Mouse (Mus musculus) thymus, postnatal 25 days (tissue): ENCODE measurements around the gene Nfx1.
"Not testable (repeated sequence)": the region's sequence is repeated elsewhere in the genome, so short reads cannot be mapped to it uniquely, and the experiment has no call there.

ENCODE experiments used
- DNase-seq: peaks from one replicate; pipeline ENCODE4 v3.0.0; 2022

Nfx1 gene

DNA sequence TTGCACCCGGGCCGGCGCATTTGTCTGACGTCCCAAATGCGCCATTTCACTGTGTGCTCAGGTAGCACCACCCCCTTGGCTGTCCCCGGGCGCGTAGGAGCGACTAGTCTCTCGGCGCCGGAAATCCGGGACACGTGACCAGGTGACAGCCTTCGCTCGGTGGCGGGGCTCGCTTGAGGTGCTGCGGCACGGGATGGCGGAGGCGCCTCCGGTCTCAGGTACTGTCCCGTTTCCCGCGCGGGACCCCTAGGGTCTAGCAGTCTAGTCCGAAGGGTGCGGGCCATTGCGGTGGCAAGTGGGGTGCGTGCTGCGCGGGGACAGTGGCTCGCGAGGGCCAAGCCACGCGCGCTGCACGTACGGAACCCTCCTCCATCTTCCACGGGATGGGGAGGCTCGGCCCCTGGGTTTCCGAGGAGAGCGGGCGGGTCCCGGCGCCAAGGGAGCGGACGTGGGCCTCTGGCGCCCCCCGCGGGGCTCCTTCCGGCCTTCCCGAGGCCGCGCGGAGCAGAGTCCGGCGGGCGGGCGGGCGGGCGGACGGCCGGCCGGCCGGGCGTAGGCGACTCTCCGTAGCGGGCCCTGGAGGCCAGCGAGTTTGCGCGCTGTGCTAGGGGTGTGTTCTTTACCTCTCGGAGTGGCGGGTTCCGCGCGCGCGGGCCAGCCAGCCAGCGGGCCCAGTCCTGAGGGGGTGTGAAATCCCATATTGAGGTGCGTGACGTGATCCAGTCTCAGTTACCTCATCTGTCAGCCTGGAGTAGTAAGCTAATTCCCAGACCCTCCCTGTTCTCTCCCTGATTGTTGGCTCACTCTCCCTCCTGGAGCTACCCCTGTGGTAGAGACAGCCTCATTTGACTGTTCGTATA is at the start of gene Nfx1:
TSS of gene Nfx1 (plus strand) at position 65 of the 860 bp plus-strand sequence.
- DNase-seq, result peak; percentile 94

- no peak for DNase-seq
Measured at GRCm38 (mm10) chr4:40921288-40921687, 49.4 kb upstream of the Nfx1 start.

- no peak for DNase-seq
Measured at GRCm38 (mm10) chr4:40923087-40923651, 47.5 kb upstream of the Nfx1 start.

DNA sequence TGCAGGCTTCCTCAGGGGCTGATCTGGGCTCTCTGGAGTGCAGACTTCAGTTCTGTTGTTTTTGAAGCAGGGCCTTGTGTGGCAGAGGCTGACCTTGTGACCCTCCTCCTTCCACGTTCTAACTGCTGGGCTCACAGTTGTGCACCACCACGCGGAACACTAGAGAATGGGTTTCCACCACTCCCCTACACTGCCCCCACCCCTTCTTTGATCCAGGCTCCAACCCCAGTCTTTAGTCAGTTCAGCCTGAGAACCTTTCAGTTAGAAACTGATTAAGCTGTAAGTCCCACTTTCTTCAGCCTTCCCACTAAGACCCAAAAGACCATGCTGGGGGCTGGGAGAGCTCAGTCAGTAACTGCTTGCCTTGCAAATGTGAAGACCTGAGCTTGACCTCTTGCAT is 45.1 kb upstream of the Nfx1 start:
- no peak for DNase-seq

GRCm38 (mm10) chr4:40929046-40929445 is 41.7 kb upstream of the Nfx1 start:
- no peak for DNase-seq

DNA sequence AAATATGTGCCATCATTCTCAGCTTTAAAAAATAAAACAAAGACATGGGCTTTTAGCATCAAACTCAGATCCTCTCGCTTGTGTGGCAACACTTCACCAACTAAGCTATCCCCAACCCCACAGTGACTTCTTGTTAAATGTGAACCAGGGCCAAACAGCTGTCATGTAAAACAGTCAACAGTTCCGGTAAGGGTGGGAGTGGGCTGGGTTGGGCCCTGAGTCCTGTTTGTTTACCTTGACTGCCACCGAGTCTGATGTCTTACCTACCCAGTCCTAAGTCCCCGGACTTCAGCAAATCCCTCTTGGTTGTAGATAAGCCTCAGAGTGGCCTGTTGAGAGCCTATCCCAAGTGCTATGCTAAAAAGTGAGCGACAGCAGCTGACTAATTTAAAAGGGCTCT is 37.0 kb upstream of the Nfx1 start:
- DNase-seq, result no peak

DNA sequence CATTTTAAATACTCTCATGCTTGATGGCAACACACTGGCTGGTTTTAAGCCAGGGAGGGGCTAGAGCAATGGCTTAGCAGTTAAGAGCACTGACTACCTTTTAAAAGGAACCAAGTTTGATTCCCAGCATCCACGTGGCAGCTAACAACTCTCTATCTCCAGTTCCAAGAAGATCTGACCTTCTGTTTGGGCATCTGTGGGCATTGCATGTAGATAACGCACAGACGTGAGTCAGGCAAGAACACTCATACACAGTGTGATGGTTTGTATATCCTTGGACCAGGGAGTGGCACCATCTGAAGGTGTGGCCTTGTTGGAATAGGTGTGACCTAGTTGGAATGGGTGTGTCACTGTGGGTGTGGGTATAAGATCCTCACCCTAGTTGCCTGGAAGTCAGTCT is 36.3 kb upstream of the Nfx1 start:
- DNase-seq, result not testable (repeated sequence)

GRCm38 (mm10) chr4:40936175-40936839 is 34.4 kb upstream of the Nfx1 start:
- DNase-seq, result no peak

DNA sequence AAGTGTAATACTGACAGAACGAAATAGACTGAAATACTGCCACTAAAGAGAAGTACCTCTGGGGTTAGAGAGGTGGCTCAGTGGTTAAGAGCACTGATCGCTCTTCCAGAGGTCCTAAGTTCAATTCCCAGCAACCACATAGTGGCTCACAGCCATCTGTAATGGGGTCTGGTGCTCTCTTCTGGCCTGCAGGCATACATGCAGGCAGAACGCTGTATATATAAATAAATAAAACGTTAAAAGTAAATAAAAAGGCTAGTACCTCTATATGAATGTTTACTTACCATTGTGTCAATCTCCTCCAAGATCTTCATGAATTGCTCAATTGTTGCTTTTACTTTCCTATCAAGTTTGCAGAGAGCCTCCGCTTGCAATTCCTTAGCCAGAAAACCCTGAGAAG is 31.9 kb upstream of the Nfx1 start:
- no peak for DNase-seq

GRCm38 (mm10) chr4:40943651-40944050 is 27.1 kb upstream of the Nfx1 start:
- DNase-seq, result no peak

DNA sequence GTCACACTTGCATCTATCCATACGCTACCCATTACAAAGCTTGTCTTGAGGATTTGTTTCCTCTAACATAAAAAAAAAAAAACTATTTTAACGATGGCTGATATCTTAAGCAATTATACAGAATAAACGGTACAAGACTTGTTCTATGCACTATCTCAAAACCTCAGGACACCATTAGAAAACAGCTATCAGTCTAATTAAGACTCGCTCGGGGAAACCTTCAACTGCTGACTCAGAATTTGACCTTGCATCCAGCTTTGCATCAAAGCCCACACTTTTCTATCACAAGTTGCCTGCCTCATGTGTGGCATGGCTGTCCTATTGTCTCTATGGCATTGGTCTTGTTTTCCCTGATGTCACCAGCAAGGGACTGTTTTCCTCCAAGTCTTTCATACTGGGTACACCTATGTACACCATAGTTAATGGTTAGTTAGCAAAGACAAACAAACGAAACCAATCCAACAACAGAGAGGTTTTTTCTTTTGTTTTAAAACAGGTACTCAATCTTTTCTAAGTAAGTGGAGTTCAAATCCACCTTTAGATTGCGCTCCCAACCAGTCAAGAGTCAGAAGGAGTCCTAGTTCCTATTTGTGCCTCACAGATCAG is 24.1 kb upstream of the Nfx1 start:
- DNase-seq, result no peak

DNA sequence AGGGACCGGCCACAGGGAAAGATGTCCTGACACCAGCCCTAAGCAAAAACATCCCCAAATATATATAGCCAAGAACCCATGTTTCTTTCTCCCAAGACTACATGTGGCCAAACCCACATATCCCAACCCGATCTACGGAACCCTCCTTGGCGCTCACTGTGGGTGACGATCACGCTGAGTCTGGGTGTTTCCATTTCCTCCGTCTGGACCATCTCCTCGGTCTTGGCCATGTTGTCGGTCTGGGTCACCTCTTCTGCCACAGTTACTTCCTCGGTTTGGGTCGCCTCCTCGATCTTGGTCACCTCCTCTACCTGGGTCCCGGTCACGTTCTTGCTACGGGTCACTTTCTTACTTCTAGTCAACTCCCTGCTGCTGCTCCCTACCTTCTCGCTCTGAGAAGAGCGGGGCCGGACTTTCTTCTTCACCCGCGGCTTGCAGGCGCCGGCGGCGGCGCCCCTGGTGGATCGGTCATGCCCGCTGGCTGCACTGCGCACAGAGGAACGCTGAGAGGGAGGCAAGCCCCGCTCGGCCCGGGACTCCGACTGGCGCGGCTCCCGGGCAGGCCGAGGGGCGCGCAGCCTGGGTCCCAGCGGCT is 23.0 kb upstream of the Nfx1 start:
- no peak for DNase-seq

DNA sequence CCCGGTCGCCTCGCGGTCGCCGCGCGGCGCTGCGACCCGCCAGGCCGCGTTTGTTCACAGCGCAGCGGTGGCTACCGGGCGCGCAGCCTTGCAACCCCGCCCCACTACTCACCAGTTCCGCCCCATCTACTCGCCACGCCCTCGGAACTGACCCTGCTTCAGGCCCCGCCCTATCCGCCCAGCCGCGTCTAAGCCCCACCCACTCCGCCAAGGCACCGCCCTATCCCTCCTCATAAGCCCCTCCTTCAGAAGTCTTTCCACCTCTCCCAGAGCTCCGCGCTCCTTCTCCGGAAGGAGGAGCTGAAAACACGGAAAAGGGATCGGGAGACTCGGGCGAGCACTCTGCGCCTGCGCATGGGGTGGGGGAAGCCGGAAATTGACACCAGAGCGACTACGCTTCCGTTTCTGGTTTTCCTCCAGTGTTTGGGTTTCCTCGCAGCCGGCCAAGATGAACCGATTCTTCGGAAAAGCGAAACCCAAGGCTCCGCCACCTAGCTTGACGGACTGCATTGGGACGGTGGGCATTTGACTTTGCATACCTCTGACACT is 22.5 kb upstream of the Nfx1 start, which contains the start of the genes Bag1 and Chmp5:
TSS of gene Bag1 (minus strand) at position 135 of the 549 bp plus-strand sequence.
TSS of gene Chmp5 (plus strand) at position 248 of the 549 bp plus-strand sequence.
- peak; percentile 100 for DNase-seq

DNA sequence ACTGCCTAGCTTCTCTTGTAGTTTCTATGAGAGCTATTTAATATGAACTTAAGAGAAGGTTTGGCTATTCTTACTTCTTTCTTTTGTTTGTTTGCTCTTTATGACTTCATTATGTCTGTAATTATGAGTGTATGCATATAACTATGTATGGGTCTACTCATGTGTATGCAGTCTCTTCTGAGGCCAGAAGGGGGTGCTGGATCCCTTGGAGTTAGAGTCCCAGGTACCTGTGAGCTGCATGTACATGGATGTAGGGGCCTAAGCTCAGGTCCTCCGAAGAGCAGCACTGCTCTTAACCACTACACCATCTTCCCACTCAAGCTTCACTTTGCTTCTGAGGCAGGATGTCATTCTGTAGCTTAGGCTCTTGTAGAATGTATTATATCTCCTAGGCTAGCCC is 17.2 kb upstream of the Nfx1 start:
- DNase-seq, result peak; percentile 39

- no peak for DNase-seq
Measured at GRCm38 (mm10) chr4:40955942-40956341, 14.8 kb upstream of the Nfx1 start.

DNA sequence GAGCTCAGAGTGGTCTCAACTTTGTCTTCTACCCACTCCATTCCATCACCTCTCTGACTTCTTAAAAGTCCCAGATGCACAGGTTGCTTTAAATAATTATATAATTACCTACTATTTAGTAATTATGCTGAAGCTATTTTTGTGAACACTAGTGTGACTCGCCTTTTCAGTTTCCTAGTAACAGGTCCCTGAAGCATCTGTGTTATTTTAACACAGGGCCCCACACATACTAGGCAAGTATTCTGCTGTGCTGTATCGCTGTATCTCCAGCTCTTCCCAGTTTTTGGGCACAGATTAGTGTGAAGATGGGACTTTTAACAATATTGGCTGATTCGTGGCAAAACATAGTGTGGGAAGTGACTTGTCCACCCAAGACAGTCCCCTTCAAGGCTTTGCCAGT is 7.2 kb upstream of the Nfx1 start:
- DNase-seq, result no peak

GRCm38 (mm10) chr4:40969161-40969560 is 1.5 kb upstream of the Nfx1 start:
- no peak for DNase-seq

DNA sequence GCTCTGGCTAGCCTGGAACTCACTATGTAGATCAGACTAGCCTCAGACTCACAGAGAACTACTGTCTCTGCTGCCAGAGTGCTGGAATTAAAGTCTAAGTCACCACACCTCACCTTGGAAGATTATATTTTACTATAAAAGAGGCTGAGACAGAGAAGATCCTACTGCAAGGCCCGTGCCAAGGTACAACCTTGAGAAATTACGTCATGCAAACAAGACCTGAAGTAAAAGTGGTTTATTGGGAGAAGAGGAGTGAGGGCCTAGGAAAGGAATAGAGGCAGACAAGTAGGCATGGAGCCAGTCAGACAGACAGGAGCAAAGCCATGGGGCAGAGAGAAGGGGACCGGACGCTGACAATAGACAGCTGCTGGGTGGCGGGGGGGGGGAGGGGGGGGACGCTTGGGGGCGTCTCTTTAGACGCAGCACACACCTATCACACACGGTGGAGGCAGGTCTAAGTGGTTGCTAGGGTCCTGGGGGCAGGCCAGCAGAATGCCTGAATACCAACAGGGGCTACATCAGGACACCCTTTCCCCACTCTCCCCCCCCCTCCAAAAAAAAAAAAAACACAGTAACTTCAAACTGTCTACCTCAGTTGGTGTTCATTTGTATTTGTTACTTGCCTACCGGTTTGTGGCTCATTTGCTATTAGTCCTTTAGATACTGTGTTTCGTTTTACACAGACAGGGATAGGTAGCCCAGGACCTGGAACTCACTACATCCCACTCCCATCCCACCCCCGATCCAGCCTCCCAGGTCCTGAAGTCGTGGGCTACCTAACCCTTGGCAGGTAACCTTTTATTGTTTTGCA is 720 bp upstream of the Nfx1 start:
- DNase-seq, result no peak

- DNase-seq, result no peak
Measured at GRCm38 (mm10) chr4:40970592-40970841, 189 bp upstream of the Nfx1 start.

GRCm38 (mm10) chr4:40971744-40972143 is 1.0 kb downstream of the Nfx1 start:
- DNase-seq, result peak; percentile 44

DNA sequence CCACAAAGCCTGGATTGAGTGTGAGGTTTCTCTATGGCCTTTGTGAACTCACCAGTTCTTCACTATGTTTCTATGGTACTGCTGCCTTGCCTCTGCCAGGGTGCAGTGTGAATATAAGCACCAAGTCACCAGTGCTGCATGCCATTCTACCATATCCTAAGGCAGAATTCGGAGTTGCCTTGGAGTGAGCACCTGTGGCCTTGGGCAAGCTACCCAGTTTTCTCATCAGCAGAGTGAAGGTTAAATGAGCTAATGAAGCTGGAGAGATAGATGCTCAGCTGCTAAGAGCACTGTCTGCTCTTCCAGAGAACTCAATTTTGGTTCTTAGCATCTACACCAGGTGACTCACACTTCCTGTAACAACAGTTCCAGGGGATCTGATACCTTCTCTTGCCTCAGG is 3.3 kb downstream of the Nfx1 start:
- DNase-seq, result no peak

DNA sequence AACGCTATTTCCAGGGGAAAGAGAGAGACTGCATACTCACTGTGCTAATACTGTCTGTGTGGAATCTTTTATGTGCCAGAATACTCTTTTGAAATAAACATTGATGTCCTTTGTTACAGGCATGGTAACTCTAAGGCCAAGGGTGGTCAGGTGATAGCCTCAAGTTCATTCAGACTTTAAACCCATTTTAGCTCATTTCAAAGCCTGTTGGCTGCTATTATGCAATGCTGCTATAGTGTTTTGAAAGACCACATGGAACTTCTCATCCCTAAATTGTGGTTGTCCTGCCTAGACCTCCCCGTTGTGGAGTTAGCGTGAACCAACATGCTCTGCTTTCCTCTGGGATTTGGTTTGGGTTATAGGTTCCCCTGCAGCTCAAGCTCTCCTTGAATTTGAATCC is 5.0 kb downstream of the Nfx1 start:
- DNase-seq, result no peak
